Mouse (Mus musculus): Measurements from ENCODE around the gene Igfbp4. TPM values are rescaled to one million over a fixed set of nuclear protein-coding genes. Genes with fewer than 3 reads are reported as not detected.

Igfbp4 gene
- total and polyA plus RNA-seq, 3 experiments: 89.8 to 221 TPM; not detected in 1

DNA sequence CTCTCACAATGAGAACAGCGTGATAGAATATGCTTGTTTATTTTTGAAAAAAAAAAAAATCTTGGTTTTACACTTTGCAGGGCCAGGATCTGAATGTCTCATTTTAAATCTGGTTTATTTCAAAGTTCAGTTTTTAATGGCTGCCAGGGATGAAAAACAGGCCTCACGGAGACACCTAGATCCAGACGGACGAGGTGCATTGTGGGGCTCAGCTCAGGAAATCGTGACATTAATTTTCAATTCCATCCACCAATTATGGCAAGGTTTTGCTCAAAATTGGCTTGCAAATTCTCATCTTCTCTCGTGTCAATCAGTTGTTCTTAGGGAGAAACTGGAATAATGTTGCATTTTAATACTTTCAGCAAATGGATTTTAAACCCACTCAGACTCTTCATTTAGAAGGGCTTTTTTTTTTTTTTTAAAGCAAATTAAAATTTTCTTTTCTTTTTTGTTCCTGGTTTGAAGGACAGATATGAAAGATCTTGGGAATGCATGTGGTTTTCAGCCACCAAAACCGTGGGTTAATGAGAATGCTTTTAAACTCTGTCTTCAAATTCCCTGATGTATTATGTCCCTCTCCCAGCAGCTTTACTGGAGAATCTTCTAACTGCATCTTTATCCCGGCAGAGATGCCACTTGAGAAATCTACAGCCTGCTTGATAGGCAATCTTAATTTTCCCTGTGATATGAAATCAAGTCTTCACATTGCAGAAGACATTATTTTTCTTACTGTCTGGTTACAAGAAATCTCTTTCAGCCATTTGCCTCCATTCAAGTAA lies 56.1 kb downstream of the Igfbp4 start:
- TF ChIP-seq MAFK (IDR thresholded peaks at IDR 0.05; ENCODE audit: borderline replicate concordance, low read depth, low read length) (no peak), RAD21 (IDR thresholded peaks at IDR 0.05; ENCODE audit: low read depth, low read length) (no peak), CHD1 (IDR thresholded peaks at IDR 0.05; ENCODE audit: low read depth, low read length) (no peak), CTCF (IDR thresholded peaks at IDR 0.05 in 2 of 3, conservative IDR thresholded peaks at IDR 0.05 in 1 of 3; ENCODE audit: control insufficient read depth in 1 of 3, insufficient read depth in 1 of 3, low read depth in 2 of 3, low read length in 3 of 3, poor library complexity in 1 of 3, severe bottlenecking in 1 of 3) (no peak), TBP (IDR thresholded peaks at IDR 0.05; ENCODE audit: low read depth, low read length) (no peak), GABPA (IDR thresholded peaks at IDR 0.05; ENCODE audit: low read depth, low read length) (no peak), MEF2A (IDR thresholded peaks at IDR 0.05; ENCODE audit: extremely low read depth, insufficient replicate concordance, low read depth, low read length, poor library complexity, severe bottlenecking) (no peak), POLR2AphosphoS2 (IDR thresholded peaks at IDR 0.05; ENCODE audit: low read length) (no peak), ZKSCAN1 (IDR thresholded peaks at IDR 0.05; ENCODE audit: low read depth, low read length) (no peak), MXI1 (IDR thresholded peaks at IDR 0.05; ENCODE audit: low read depth, low read length) (no peak), NELFE (IDR thresholded peaks at IDR 0.05; ENCODE audit: low read depth, low read length) (no peak), MYC (IDR thresholded peaks at IDR 0.05; ENCODE audit: low read depth, low read length) (no peak), POLR2AphosphoS5 (IDR thresholded peaks at IDR 0.05; ENCODE audit: borderline replicate concordance, low read depth, low read length) (no peak), UBTF (IDR thresholded peaks at IDR 0.05; ENCODE audit: borderline replicate concordance, insufficient read depth, low read depth, low read length) (no peak), BHLHE40 (IDR thresholded peaks at IDR 0.05; ENCODE audit: borderline replicate concordance, low read depth, low read length) (no peak), CHD2 (IDR thresholded peaks at IDR 0.05; ENCODE audit: low read length) (no peak), USF2 (IDR thresholded peaks at IDR 0.05; ENCODE audit: borderline replicate concordance in 1 of 2, insufficient read depth in 1 of 2, low read depth in 1 of 2, low read length in 2 of 2) (no peak), TCF12 (IDR thresholded peaks at IDR 0.05; ENCODE audit: low read depth, low read length) (no peak)
- H3K9me3 ChIP-seq (replicated peaks; ENCODE audit: insufficient read depth, low read length): no peaks in the 10 kb centered on the region
- H3K36me3 ChIP-seq (ENCODE audit: control insufficient read depth in 1 of 2, insufficient read depth in 2 of 2, low read length in 2 of 2): peaks cover 0 to 10% of the 10 kb centered on the region in 2 experiments; a peak in 2 of 4 replicates
- H3K79me2 ChIP-seq (ENCODE audit: control insufficient read depth, insufficient read depth, low read length, poor library complexity): no peaks in the 10 kb centered on the region
- no peak overlapping the region for H3K9ac ChIP-seq (ENCODE audit: control insufficient read depth, low read depth, low read length, poor library complexity, severe bottlenecking)
- no peak for DNase-seq (ENCODE audit: low read depth, low spot score)
- no peaks in the 10 kb centered on the region for H3K27me3 ChIP-seq (ENCODE audit: control insufficient read depth in 1 of 2, insufficient read depth in 2 of 2, low read length in 2 of 2)
- H3K27ac ChIP-seq (ENCODE audit: control insufficient read depth, low read depth, low read length): no peak overlapping the region
- peaks cover 7 to 31% of the 10 kb centered on the region in 2 experiments for H3K4me1 ChIP-seq (ENCODE audit: control insufficient read depth in 1 of 2, insufficient read depth in 2 of 2, low read length in 2 of 2)
- no peak overlapping the region for H3K4me3 ChIP-seq (ENCODE audit: control insufficient read depth in 1 of 2, insufficient read depth in 1 of 2, low read depth in 2 of 2, low read length in 2 of 2)

DNA sequence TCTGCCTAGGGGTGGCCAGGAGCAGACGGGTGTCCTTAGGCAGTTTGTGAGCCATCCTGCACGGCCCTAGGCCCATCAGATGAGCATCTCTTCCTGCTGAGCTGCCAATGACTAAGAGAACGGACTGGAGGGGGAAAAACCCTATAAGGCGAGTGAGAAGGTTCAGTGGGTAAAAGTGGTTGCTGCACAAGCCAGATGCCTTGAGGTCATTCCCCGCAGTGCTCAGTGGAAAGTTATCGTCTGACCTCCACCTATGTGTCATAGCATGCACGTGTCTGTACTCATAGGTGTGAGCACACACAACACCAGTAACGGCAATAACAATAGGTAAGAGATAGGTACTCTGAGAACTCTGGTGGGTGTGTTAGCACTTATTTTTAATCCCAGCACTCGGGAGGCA lies 57.9 kb downstream of the Igfbp4 start:
- Histone ChIP-seq H3K4me3 (ENCODE audit: control insufficient read depth in 1 of 2, insufficient read depth in 1 of 2, low read depth in 2 of 2, low read length in 2 of 2) (no peak overlapping the region), H3K27ac (ENCODE audit: control insufficient read depth, low read depth, low read length) (no peak overlapping the region), H3K36me3 (ENCODE audit: control insufficient read depth in 1 of 2, insufficient read depth in 2 of 2, low read length in 2 of 2) (peaks cover 0 to 6% of the 10 kb centered on the region in 2 experiments; a peak in 2 of 4 replicates), H3K4me1 (ENCODE audit: control insufficient read depth in 1 of 2, insufficient read depth in 2 of 2, low read length in 2 of 2) (peaks cover 5 to 22% of the 10 kb centered on the region in 2 experiments), H3K27me3 (ENCODE audit: control insufficient read depth in 1 of 2, insufficient read depth in 2 of 2, low read length in 2 of 2) (no peaks in the 10 kb centered on the region), H3K9me3 (replicated peaks; ENCODE audit: insufficient read depth, low read length) (no peaks in the 10 kb centered on the region), H3K79me2 (ENCODE audit: control insufficient read depth, insufficient read depth, low read length, poor library complexity) (no peaks in the 10 kb centered on the region), H3K9ac (ENCODE audit: control insufficient read depth, low read depth, low read length, poor library complexity, severe bottlenecking) (no peak overlapping the region)
- no peak for DNase-seq (ENCODE audit: low read depth, low spot score)
- no peak for TF ChIP-seq MAFK (IDR thresholded peaks at IDR 0.05; ENCODE audit: borderline replicate concordance, low read depth, low read length)
- no peak for TF ChIP-seq MEF2A (IDR thresholded peaks at IDR 0.05; ENCODE audit: extremely low read depth, insufficient replicate concordance, low read depth, low read length, poor library complexity, severe bottlenecking)
- no peak for TF ChIP-seq MAZ (IDR thresholded peaks at IDR 0.05; ENCODE audit: low read depth, low read length)
- TF ChIP-seq GABPA (IDR thresholded peaks at IDR 0.05; ENCODE audit: low read depth, low read length): no peak
- no peak for TF ChIP-seq BHLHE40 (IDR thresholded peaks at IDR 0.05; ENCODE audit: borderline replicate concordance, low read depth, low read length)
- no peak for TF ChIP-seq POLR2AphosphoS5 (IDR thresholded peaks at IDR 0.05; ENCODE audit: borderline replicate concordance, low read depth, low read length)
- TF ChIP-seq NRF1 (IDR thresholded peaks at IDR 0.05; ENCODE audit: insufficient read depth, low read depth, low read length, poor library complexity, severe bottlenecking): no peak
- no peak for TF ChIP-seq MAX (IDR thresholded peaks at IDR 0.05; ENCODE audit: low read length)
- TF ChIP-seq ELF1 (IDR thresholded peaks at IDR 0.05; ENCODE audit: low read depth, low read length): no peak
- no peak for TF ChIP-seq NELFE (IDR thresholded peaks at IDR 0.05; ENCODE audit: low read depth, low read length)
- TF ChIP-seq USF2 (IDR thresholded peaks at IDR 0.05; ENCODE audit: borderline replicate concordance in 1 of 2, insufficient read depth in 1 of 2, low read depth in 1 of 2, low read length in 2 of 2): no peak
- no peak for TF ChIP-seq MXI1 (IDR thresholded peaks at IDR 0.05; ENCODE audit: low read depth, low read length)
- no peak for TF ChIP-seq CHD2 (IDR thresholded peaks at IDR 0.05; ENCODE audit: low read length)
- TF ChIP-seq RCOR1 (IDR thresholded peaks at IDR 0.05; ENCODE audit: low read depth, low read length): no peak
- no peak for TF ChIP-seq TCF12 (IDR thresholded peaks at IDR 0.05; ENCODE audit: low read depth, low read length)
